Mouse (Mus musculus): Measurements from ENCODE around the gene Elp4.

Gene Elp4

DNA sequence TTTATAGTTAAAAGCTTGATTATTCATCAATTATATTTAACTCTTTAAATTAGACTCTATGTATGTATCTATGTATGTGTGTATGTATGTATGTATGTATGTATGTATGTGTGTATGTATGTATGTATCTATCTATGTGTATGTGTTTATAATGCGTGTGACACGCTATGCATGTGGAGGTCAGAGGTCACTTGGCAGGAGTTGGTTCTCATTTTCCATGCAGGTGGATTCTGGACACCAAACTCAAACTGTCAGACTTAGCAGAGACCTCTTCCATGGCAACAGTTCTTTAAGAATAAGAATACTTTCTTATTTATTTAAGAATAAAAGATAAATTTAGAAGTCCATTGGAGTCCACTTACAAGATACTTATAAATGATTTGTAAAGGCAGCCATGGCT lies 101.5 kb downstream of the Elp4 start:
- WGBS = 91% methylated on average over 2 of the region's 2 CpGs

DNA sequence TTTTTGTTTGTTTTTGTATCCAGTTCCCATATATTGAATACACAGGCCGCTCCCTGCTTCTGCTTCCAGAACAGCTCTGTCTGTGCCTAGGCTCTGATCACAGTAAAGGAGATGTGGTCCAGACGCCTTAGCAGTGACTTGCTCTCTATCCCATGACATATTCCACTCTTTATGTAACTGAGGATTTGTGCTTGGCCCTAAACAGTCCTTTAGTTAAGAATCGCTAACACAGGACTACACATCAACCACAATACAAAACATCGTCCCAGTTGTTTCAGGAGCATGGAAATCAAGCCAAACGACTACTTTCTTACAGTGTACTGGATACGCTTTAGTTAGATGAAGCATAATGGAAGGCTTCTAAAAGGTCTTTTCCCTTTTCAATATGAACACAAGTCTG lies 102.8 kb downstream of the Elp4 start:
- WGBS = 82% methylated on average over 6 of the region's 6 CpGs

DNA sequence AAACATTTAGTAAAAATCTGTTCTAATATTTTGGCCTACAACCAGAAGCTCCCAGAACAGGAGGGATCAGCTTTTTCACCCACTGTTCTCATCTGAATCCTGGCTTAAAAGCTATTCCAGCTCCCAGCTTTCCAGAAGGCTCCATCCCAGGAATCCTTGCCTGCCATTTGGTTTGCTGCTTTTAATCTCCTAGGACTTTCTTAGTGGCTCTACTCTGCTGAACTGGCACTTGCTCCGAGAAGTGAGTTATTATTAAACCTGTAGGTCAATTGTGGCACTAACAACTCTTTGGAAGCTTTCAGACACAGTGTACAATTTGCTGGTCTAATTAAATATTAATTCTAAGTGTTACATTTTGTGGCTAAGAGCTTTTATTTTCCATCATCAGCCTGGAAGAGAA lies 103.7 kb downstream of the Elp4 start:
- 80% methylated on average over 1 of the region's 1 CpGs for WGBS

DNA sequence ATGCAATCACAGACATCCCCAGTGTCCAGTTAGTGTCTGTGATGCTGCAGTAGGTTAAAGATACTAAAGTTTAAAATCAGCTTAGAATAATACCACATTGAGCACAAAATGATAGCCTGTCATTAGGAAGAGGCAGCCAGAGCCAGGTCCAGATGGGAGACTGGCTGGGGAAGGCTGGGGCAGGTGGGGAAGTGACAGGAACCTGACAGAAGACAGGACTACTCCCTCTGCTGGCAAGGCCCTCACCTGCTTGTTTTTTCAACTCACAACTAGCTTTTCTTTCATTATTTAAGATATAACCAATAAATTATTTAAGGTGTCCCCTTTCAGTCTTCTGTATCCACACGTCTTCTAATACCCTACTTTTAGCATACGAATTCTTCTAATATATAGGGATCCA lies 104.5 kb downstream of the Elp4 start:
- 95% methylated on average over 2 of the region's 2 CpGs for WGBS

DNA sequence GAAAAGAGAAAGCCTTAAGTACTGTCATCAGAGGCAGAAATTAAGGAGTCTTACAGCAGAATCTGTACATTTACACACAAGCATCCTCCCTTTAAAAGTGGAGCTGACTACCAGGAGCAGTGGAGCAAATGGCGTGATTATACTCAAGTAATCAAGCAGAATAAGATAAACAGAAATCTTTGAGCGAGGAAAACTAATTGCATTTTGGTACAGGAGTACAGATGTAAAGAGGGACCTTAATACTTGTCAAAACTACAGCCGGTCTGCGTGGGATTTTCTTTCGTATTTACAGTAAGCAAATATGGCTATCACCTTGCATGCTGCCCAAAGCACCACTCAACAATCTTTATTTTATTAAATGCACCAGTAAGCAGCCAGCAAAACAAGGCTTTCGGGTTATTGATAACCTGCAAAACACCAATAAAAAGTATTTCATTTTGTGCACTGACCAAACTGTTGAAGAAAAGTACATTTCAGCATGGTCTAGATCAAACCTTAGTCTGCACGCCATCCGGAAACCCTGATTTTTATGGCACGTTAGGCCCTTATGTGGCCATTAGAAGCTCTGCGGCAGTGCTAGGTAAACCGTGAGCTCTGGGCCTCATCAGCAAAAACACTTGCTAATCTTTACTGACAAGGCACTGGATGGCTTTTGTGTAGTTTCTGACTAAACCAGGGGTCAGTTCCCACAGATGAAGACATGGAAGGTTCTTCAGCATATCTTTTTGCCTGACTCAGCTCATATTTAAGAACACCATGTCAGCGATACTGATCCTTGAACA lies 111.8 kb downstream of the Elp4 start:
- WGBS = 91% methylated on average over 12 of the region's 12 CpGs

- 100% methylated on average over 1 of the region's 1 CpGs for WGBS
Measured at GRCm38 (mm10) chr2:105789936-105790335, 114.4 kb downstream of the Elp4 start.

DNA sequence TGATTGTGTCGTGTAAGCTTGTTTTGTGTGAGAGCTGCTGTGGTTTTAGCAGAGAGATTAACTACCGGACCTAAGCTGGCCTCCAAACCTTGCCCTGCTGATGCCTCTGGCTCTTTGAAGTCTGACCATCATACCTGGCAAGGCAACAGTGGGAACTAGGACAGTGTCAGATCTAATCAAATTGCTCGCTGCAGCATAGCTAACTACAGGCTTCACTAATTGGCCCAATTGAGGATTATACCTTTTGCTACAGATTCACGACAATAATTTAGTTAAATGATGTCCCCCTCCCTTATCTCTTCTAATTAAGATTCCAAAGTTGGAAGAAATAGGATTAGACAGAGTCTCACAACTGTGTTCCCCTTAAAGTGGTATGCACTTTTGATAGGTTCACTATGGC lies 116.6 kb downstream of the Elp4 start:
- WGBS = 81% methylated on average over 4 of the region's 4 CpGs

DNA sequence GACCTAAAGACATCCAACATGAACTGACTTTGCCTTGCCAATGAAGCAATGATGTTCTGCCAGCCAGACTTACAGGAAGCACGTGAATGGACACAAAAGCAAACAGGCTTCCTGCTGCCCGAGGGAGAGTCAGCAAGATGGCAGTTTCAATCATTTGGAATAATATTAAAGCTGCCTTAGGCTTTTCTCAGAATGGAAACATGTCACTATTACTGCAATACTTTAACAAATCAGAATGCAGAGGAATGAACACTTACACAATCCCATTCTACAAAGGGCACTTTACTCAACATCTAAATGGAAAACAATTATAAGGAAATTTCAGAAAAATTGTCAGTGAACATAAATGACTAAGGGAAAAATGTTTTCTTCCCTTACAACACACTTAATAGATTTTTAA lies 117.4 kb downstream of the Elp4 start:
- WGBS = 48% methylated on average over 2 of the region's 2 CpGs

- 92% methylated on average over 5 of the region's 5 CpGs for WGBS
Measured at GRCm38 (mm10) chr2:105782885-105783284, 121.5 kb downstream of the Elp4 start.

- 82% methylated on average over 1 of the region's 1 CpGs for WGBS
Measured at GRCm38 (mm10) chr2:105780739-105781138, 123.6 kb downstream of the Elp4 start.

GRCm38 (mm10) chr2:105779320-105779891 lies 125.0 kb downstream of the Elp4 start:
- WGBS = 72% methylated on average over 6 of the region's 6 CpGs

DNA sequence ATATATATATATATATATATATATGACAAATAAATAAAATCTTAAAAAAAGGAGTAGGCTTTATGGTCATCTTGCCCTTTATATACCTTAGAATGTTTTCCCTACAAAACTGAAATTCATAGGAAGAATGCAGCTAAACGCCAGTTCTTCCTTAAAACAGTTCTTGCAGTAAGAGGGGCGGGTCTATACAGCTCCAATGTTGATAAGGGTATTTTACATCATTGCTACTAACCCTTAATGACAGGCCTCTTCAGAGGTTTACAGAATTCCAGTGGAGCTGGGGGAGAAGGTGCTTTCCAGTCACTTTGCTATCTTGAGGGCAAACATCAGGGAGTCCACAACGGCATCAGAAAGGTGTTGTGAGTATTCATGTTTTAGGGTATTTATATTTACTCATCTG lies 133.1 kb downstream of the Elp4 start:
- 95% methylated on average over 3 of the region's 3 CpGs for WGBS

DNA sequence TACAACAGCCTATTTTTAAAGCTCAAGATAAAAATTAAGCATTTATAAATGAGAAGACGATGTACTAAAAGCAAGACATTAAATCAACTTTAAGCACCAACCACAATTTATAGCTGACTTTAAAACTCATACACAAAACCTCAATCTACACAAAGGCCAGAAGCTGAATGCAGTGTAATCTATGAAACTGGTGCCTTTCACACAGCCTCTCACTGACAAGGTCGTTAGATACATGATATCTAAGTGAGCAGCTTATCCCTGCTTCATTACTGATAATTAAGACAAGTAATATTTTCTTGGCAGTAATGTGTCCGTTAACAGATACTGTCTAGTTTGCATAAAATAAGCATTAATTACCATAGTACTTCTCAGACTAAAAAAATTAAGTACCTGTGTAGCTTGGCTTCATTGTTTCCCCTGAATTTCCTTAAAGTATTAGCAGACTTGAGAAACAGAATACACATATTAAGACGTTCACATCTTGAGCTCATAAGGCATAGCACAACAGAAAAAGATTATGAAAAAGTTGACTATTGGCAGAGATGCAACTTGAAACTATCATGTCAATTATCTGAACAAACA lies 134.5 kb downstream of the Elp4 start:
- WGBS = 75% methylated on average over 4 of the region's 4 CpGs

DNA sequence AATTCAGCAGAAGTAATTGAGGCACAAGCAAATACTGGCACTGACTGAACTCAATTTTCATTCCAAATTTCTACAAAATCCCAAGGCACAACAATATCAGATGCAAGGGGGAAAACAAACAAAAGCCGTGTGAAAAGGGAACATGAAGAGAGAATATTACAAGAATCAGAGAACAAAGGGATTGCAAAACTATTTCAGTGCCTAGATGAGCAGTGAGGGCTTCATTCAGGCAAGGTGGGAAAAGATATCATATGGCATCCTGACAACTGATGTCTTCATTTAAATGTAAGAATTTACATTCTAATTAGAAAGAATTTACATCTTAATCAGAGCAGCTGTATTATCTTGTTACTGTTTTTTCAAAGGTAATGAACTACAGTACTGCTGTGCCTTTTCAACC lies 150.9 kb downstream of the Elp4 start:
- 49% methylated on average over 1 of the region's 1 CpGs for WGBS

GRCm38 (mm10) chr2:105749111-105749510 lies 155.3 kb downstream of the Elp4 start:
- 96% methylated on average over 5 of the region's 5 CpGs for WGBS

GRCm38 (mm10) chr2:105746896-105747295 lies 157.5 kb downstream of the Elp4 start:
- 69% methylated on average over 7 of the region's 7 CpGs for whole genome bisulfite sequencing

- 59% methylated on average over 3 of the region's 3 CpGs for WGBS
Measured at GRCm38 (mm10) chr2:105730704-105731103, 173.7 kb downstream of the Elp4 start.

- 83% methylated on average over 9 of the region's 9 CpGs for WGBS
Measured at GRCm38 (mm10) chr2:105726657-105727056, 177.7 kb downstream of the Elp4 start.

DNA sequence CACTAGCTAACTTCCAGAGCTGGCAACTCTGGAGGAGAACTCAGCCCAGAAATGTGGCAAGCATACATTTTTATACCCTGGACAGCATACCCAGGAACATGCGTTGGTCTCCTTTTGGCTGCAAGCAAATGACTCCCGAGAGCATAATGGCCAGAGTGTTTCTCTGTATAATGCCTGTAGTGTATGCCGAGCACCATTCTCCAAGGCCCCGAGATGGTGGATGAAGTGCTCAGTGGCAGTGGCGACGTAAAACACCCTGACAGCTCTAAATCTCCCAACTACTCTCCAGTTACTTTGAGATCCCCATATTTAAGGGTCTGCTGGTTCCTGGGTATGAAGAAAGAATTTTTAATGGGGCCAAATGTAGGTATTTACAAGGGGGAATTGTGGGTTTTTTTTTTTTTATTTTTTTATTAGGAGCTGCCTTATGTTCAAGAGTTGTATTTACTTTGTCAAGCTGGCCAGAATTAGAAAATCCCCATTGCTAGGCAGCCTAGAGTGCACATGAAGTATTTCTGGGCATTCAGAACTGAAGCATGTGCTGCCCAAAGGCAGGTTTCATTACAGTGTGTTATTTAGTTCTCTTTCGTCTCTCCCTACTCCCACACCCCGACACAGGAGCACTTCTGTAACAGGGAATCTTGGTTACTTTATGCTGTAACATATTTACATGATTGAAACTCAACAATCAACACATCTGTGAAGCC lies 188.8 kb downstream of the Elp4 start:
- 71% methylated on average over 8 of the region's 8 CpGs for WGBS

- WGBS = 100% methylated on average over 3 of the region's 3 CpGs
Measured at GRCm38 (mm10) chr2:105710511-105710910, 193.9 kb downstream of the Elp4 start.

DNA sequence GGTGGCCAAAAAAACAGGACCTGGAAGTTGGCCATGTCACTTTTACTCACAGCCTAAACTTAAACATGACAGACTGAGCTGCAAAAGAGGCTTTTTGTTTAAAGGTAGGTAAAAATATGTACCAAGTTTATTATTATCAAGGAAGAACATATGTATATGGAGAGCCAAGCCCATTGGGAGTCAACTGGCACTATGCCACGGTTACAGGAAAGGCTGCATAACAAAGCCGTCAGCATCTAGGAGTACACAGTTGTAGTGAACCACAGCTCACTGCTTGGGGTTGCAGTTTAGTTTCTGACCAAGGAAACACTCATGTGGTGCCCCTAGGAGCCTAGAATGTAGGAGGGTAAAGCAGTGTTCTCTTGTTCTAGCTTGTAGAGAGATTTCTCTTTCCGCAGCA lies 195.2 kb downstream of the Elp4 start:
- WGBS = 72% methylated on average over 3 of the region's 3 CpGs

GRCm38 (mm10) chr2:105705320-105705719 lies 199.0 kb downstream of the Elp4 start:
- WGBS = 70% methylated on average over 2 of the region's 2 CpGs

GRCm38 (mm10) chr2:105702586-105702985 lies 201.8 kb downstream of the Elp4 start:
- WGBS = 84% methylated on average over 10 of the region's 10 CpGs

All from cerebral cortex, adult 2 months (tissue).